Mouse (Mus musculus): ENCODE results near the gene Dand5. TPM values are rescaled to one million over a fixed set of nuclear protein-coding genes. Genes with fewer than 3 reads are reported as not detected.

Dand5 gene
- polyA plus RNA-seq, 1 experiment: 6.7 TPM

- no peak overlapping the region for H3K4me3 ChIP-seq
- H3K4me2 ChIP-seq (ENCODE audit: low read depth): peak overlapping the region; percentile 92
- H3ac ChIP-seq (ENCODE audit: control insufficient read depth, insufficient read length): no peak overlapping the region
- H3K27me3 ChIP-seq (ENCODE audit: control insufficient read depth, insufficient read depth, insufficient read length): no peaks in the 10 kb centered on the region
- peaks cover 89% of the 10 kb centered on the region for H3K79me2 ChIP-seq (ENCODE audit: control insufficient read depth, insufficient read depth)
- no peak for TF ChIP-seq TCF3 (IDR thresholded peaks at IDR 0.05; ENCODE audit: insufficient read length, low read depth)
- TF ChIP-seq TCF12 (IDR thresholded peaks at IDR 0.05; ENCODE audit: insufficient read depth, poor library complexity, severe bottlenecking): no peak
- no peak for TF ChIP-seq REST (IDR thresholded peaks at IDR 0.05; ENCODE audit: insufficient read depth, insufficient read length)
- no peak for TF ChIP-seq USF1 (IDR thresholded peaks at IDR 0.05; ENCODE audit: low read depth)
- no peak for TF ChIP-seq E2F4 (IDR thresholded peaks at IDR 0.05; ENCODE audit: insufficient read depth)
- TF ChIP-seq MAX (IDR thresholded peaks at IDR 0.05; ENCODE audit: low read depth): no peak
- no peak for TF ChIP-seq MYOD1 (IDR thresholded peaks at IDR 0.05; ENCODE audit: control insufficient read depth in 1 of 3, insufficient read length in 2 of 3, low read depth in 2 of 3)
- H3K36me3 ChIP-seq (ENCODE audit: control insufficient read depth, insufficient read depth): no peaks in the 10 kb centered on the region
Measured at GRCm38 (mm10) chr8:84780225-84780555, 42.4 kb downstream of the Dand5 start.

GRCm38 (mm10) chr8:84779519-84780224, 43.0 kb downstream of the Dand5 start:
- Histone ChIP-seq H3K4me3 (no peak overlapping the region), H3K79me2 (ENCODE audit: control insufficient read depth, insufficient read depth) (peaks cover 83% of the 10 kb centered on the region), H3ac (ENCODE audit: control insufficient read depth, insufficient read length) (no peak overlapping the region), H3K27me3 (ENCODE audit: control insufficient read depth, insufficient read depth, insufficient read length) (no peaks in the 10 kb centered on the region), H3K36me3 (ENCODE audit: control insufficient read depth, insufficient read depth) (no peaks in the 10 kb centered on the region), H3K4me2 (ENCODE audit: low read depth) (peak overlapping the region; percentile 92)
- TF ChIP-seq USF1 (IDR thresholded peaks at IDR 0.05; ENCODE audit: low read depth) (no peak), SRF (IDR thresholded peaks at IDR 0.05; ENCODE audit: control insufficient read depth, insufficient read length, low read depth) (no peak), POLR2A (IDR thresholded peaks at IDR 0.05; ENCODE audit: insufficient read length, low read depth) (no peak), E2F4 (IDR thresholded peaks at IDR 0.05; ENCODE audit: insufficient read depth) (no peak), MYOD1 (IDR thresholded peaks at IDR 0.05; ENCODE audit: control insufficient read depth in 1 of 3, insufficient read length in 2 of 3, low read depth in 2 of 3) (no peak), POLR2AphosphoS2 (IDR thresholded peaks at IDR 0.05; ENCODE audit: insufficient read length, low read depth) (no peak), TCF12 (IDR thresholded peaks at IDR 0.05; ENCODE audit: insufficient read depth, poor library complexity, severe bottlenecking) (no peak), TCF3 (IDR thresholded peaks at IDR 0.05; ENCODE audit: insufficient read length, low read depth) (no peak), MYOG (IDR thresholded peaks at IDR 0.05; ENCODE audit: control insufficient read depth in 1 of 3, insufficient read depth in 1 of 3, insufficient read length in 2 of 3, low read depth in 2 of 3) (no peak), REST (IDR thresholded peaks at IDR 0.05; ENCODE audit: insufficient read depth, insufficient read length) (no peak), CEBPB (IDR thresholded peaks at IDR 0.05; ENCODE audit: insufficient read depth, poor library complexity, severe bottlenecking) (no peak), MAX (IDR thresholded peaks at IDR 0.05; ENCODE audit: low read depth) (no peak)

GRCm38 (mm10) chr8:84778638-84779380, 43.8 kb downstream of the Dand5 start:
- TF ChIP-seq TCF12 (IDR thresholded peaks at IDR 0.05; ENCODE audit: insufficient read depth, poor library complexity, severe bottlenecking): no peak
- TF ChIP-seq MAX (IDR thresholded peaks at IDR 0.05; ENCODE audit: low read depth): no peak
- no peak for TF ChIP-seq E2F4 (IDR thresholded peaks at IDR 0.05; ENCODE audit: insufficient read depth)
- no peak for TF ChIP-seq CEBPB (IDR thresholded peaks at IDR 0.05; ENCODE audit: insufficient read depth, poor library complexity, severe bottlenecking)
- no peak for TF ChIP-seq TCF3 (IDR thresholded peaks at IDR 0.05; ENCODE audit: insufficient read length, low read depth)
- no peak for TF ChIP-seq REST (IDR thresholded peaks at IDR 0.05; ENCODE audit: insufficient read depth, insufficient read length)
- TF ChIP-seq POLR2AphosphoS2 (IDR thresholded peaks at IDR 0.05; ENCODE audit: insufficient read length, low read depth): no peak
- TF ChIP-seq POLR2A (IDR thresholded peaks at IDR 0.05; ENCODE audit: insufficient read length, low read depth): no peak
- no peak for TF ChIP-seq SRF (IDR thresholded peaks at IDR 0.05; ENCODE audit: control insufficient read depth, insufficient read length, low read depth)
- no peak for TF ChIP-seq MYOG (IDR thresholded peaks at IDR 0.05; ENCODE audit: control insufficient read depth in 1 of 3, insufficient read depth in 1 of 3, insufficient read length in 2 of 3, low read depth in 2 of 3)
- TF ChIP-seq USF1 (IDR thresholded peaks at IDR 0.05; ENCODE audit: low read depth): no peak
- TF ChIP-seq MYOD1 (IDR thresholded peaks at IDR 0.05; ENCODE audit: control insufficient read depth in 1 of 3, insufficient read length in 2 of 3, low read depth in 2 of 3): no peak
- Histone ChIP-seq H3K36me3 (ENCODE audit: control insufficient read depth, insufficient read depth) (no peaks in the 10 kb centered on the region), H3K4me3 (no peak overlapping the region), H3K4me2 (ENCODE audit: low read depth) (no peak overlapping the region), H3K27me3 (ENCODE audit: control insufficient read depth, insufficient read depth, insufficient read length) (no peaks in the 10 kb centered on the region), H3K79me2 (ENCODE audit: control insufficient read depth, insufficient read depth) (peaks cover 82% of the 10 kb centered on the region), H3ac (ENCODE audit: control insufficient read depth, insufficient read length) (no peak overlapping the region)

- peaks cover 82% of the 10 kb centered on the region for H3K79me2 ChIP-seq (ENCODE audit: control insufficient read depth, insufficient read depth)
- H3K4me2 ChIP-seq (ENCODE audit: low read depth): no peak overlapping the region
- H3K4me3 ChIP-seq: no peak overlapping the region
- no peaks in the 10 kb centered on the region for H3K27me3 ChIP-seq (ENCODE audit: control insufficient read depth, insufficient read depth, insufficient read length)
- no peak overlapping the region for H3ac ChIP-seq (ENCODE audit: control insufficient read depth, insufficient read length)
- no peaks in the 10 kb centered on the region for H3K36me3 ChIP-seq (ENCODE audit: control insufficient read depth, insufficient read depth)
- TF ChIP-seq SRF (IDR thresholded peaks at IDR 0.05; ENCODE audit: control insufficient read depth, insufficient read length, low read depth): no peak
- no peak for TF ChIP-seq REST (IDR thresholded peaks at IDR 0.05; ENCODE audit: insufficient read depth, insufficient read length)
- TF ChIP-seq MYOG (IDR thresholded peaks at IDR 0.05; ENCODE audit: control insufficient read depth in 1 of 3, insufficient read depth in 1 of 3, insufficient read length in 2 of 3, low read depth in 2 of 3): no peak
- no peak for TF ChIP-seq POLR2A (IDR thresholded peaks at IDR 0.05; ENCODE audit: insufficient read length, low read depth)
- TF ChIP-seq POLR2AphosphoS2 (IDR thresholded peaks at IDR 0.05; ENCODE audit: insufficient read length, low read depth): no peak
- no peak for TF ChIP-seq MYOD1 (IDR thresholded peaks at IDR 0.05; ENCODE audit: control insufficient read depth in 1 of 3, insufficient read length in 2 of 3, low read depth in 2 of 3)
- TF ChIP-seq TCF12 (IDR thresholded peaks at IDR 0.05; ENCODE audit: insufficient read depth, poor library complexity, severe bottlenecking): no peak
- TF ChIP-seq TCF3 (IDR thresholded peaks at IDR 0.05; ENCODE audit: insufficient read length, low read depth): no peak
- TF ChIP-seq MAX (IDR thresholded peaks at IDR 0.05; ENCODE audit: low read depth): no peak
- no peak for TF ChIP-seq E2F4 (IDR thresholded peaks at IDR 0.05; ENCODE audit: insufficient read depth)
- TF ChIP-seq USF1 (IDR thresholded peaks at IDR 0.05; ENCODE audit: low read depth): no peak
- no peak for TF ChIP-seq CEBPB (IDR thresholded peaks at IDR 0.05; ENCODE audit: insufficient read depth, poor library complexity, severe bottlenecking)
Measured at GRCm38 (mm10) chr8:84777899-84778637, 44.6 kb downstream of the Dand5 start.
